Mouse (Mus musculus): Measurements from ENCODE around the gene Gm16181.
"Not testable (repeated sequence)": the region's sequence is repeated elsewhere in the genome, so short reads cannot be mapped to it uniquely, and the experiment has no call there.

Gene Gm16181

DNA sequence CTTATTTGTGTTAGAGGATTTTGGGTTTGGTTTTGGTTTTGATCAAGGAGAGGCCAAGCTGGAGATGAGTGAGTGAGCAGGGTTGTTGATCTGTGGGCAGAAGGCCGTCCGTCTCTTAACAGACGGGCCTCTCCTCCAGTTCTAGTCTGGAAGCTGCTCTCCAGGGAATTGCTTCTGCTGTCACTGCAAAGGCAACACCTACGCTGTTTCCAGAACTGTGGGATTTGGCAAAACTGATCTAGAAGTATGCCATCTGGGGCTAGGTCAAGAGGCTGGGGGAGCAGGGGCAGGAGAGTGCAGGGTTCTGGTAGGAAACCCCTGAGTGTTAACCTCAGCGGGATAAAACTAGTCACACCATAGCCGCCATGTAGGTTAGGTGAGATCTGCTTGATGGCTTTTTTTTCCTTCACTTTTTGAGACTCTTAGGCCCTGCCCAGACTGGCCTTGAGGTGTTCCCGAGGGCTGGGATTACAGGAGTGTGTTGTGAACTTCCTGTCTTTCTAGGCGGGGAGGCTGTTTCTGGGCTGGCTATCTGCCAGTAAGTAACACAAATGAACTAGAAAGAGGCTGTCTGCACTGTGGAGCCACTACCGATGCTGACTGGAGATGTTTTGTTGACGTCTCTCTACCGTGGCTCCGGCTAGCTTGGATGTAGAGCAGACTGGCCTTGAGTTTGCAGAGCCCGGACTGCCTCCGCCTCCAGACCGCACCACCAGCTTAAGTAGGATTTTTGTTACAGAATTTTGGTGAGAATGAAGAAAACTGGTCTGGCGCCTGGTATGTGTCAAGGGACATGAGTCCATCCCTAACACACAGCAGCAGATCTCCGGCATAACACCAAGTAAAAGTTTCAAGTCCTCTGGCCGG lies 12.7 kb downstream of the Gm16181 start, which contains the start of gene Atp6v1g2:
Atp6v1g2 (plus strand) TSS at position 547 of the 867 bp plus-strand sequence.
- peak; percentile 40 for DNase-seq

DNA sequence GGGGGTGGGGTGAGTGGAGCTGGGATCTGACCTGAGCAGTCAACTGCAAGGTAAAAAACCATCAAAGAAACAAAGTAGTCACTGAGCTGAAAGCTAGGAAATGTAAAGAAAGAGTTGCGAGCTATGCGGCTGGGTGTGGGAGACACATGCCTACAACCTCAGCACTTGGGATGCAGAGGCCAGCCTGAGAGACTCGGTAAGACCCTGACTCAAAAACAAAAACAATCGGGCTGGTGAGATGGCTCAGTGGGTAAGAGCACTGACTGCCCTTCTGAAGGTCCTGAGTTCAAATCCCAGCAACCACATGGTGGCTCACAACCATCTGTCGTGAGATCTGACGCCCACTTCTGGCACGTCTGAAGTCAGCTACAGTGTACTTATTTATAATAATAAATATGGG lies 13.5 kb downstream of the Gm16181 start:
- not testable (repeated sequence) for DNase-seq

DNA sequence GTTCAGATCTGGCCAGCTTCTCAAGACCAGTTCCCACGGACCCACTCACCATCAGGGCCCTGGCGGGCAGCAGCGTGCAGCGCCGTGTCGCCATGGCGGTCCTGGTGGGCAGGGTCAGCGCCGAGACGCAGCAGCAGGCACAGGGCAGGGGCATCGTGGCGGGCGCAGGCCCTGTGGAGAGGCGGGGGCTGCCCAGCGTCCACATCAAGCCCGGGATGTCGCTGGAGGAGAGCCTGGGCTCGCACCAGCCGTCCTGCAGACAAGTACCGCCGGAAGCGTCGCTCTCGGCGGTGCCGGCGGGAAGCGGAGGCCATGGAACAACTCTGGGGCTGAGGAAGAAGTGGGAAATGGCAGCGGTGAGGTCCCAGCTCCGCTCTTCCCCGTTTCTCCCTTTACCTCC lies 14.3 kb downstream of the Gm16181 start:
- peak; percentile 61 for DNase-seq

DNA sequence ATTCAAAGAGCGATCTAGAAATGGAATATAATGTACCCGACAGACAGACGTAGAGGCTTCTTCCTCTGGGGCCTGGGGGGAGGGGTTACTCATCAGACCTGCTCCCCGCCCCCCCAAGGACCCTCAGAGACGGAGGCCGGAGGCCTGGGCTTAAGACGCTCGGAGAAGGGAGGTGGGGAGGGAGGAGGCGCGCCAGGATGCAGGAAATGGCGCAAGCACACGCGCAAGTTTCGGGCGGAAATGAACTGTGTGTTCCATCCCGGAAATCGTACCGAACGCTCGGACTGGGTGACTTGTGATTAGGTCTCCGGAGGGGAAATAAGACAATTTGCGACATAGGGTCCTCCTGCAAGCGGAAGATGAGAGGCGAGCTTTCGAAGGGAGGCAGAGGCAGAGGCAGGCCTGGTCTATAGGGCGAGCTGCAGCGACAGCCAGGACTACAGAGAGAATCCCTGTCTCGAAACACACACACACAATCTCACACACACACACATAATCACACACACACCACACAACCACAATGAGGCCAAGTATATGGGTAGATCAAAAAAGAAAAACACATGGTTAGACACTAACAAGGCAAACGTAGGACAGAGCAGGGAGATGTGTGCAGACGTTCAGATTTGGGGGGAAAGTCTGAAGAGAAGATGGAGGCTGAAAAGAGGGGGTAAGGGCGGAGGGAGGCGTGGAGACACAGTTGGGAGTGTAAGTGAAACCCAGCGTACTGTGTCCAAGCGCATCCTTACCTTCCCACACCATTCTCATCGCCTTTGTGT lies 15.2 kb downstream of the Gm16181 start, which contains the start of gene Nfkbil1:
Nfkbil1 (minus strand) TSS at position 179 of the 776 bp plus-strand sequence.
- DNase-seq, result peak; percentile 89

DNA sequence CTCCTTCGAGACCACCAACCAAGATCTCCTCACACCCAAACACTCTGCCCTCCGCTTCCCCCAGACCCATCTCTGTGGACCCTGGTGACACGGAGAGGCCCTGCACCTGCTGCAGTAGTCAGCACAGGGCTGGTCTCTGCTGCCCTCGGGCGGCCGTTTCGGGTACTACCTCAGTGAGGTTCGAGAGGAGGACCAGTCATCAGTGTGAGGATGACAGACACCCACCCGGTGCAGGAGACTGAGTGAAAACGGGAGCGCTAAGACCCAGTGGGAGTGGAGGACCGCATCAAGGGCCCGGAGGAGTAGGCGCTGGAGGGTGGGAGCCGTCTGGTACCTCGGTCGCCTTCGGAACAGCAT lies 15.7 kb downstream of the Gm16181 start:
- DNase-seq, result peak; percentile 100

DNA sequence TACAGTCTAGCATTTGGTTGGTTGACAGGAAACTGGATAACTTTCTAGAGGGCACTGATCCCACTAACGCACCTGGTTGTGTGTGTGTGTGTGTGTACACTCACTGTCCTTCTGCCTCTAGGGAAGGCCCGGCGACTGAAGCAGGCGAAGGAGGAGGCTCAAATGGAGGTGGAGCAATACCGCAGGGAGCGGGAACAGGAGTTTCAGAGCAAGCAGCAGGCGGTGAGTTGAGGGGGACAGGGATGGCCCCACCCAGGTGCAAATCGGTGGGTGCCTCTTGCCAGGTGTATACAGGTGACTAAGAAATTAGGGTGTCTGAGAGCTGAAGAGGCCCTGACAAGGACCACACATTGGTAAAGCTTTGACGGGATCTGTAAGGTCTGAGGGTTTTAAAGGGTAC lies 16.4 kb downstream of the Gm16181 start:
- no peak for DNase-seq

DNA sequence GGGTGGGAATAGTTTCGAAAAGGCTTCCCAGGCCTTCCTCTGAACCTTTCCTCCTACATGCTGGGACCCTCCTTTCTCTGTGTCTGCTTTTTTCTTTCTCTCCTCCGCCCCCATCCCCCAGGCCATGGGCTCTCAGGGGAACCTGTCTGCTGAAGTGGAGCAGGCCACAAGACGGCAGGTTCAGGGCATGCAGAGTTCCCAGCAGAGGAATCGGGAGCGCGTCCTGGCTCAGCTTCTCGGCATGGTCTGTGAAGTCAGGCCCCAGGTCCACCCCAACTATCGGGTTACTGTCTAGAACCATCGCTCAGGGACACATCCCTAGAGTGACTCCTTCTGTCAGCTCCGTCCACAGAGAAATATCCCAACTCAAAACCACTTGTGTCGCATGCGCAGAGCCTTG lies 16.9 kb downstream of the Gm16181 start:
- DNase-seq, result no peak

DNA sequence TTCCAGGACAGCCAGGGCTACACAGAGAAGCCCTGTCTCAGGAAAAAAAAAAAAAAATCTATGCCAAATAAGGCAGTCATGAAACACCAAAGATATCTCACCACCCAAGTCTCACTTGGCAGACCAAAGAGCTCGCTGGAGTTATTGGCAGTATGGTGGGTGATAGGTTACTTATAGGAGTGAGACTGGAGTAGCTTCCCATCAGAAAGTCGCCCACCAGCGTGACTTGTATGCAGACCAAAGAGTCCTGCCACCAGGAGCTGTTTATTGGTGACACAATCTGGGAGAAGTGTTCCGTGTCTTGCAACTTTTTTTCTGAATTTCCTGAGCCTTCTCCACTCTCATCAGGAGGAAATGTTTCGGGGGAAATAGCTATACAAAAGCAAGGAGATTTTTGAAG lies 19.1 kb downstream of the Gm16181 start:
- no peak for DNase-seq

DNA sequence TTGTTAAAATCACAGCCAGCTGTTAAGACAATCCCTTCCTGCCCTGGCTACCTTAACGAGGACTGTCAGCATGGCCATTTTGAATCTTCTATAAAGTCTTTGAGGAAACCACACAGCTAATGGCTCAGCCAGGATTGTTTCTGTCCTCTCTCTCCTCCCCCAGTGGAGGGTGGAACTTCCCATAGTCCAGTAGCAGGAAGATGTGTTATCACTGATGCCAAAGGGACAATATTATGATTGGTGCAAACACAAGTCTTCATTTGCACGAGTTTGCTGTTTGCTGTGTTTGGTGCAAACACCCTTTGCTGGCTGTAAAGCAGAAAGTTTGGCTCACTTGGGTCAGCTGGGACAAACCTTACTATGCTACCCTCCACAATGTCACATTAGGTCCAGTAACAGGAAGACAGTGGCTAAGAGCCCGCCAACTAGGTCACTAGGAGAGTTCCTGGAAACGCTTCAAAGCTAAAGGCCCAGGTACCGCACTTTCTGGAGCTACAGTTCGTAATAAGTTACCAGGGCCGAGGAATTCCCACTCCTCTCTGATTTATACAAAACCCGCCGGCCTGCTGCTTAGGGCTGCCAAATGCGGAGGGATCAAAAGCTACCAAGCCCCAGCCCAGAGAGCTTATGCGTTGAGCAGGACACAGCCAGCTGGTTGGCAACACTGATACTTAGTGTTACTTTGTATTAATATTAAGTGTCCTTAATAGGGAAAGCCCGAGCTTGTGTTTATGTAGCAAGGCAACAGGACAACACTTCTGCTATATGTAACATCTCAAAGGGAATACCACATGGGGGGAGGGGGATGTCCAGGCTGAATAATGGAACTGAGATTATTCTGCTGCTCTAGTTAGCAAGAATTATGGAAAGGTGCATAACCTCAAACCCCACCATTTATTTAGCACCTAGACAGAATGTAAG lies 20.0 kb downstream of the Gm16181 start:
- DNase-seq, result no peak

DNA sequence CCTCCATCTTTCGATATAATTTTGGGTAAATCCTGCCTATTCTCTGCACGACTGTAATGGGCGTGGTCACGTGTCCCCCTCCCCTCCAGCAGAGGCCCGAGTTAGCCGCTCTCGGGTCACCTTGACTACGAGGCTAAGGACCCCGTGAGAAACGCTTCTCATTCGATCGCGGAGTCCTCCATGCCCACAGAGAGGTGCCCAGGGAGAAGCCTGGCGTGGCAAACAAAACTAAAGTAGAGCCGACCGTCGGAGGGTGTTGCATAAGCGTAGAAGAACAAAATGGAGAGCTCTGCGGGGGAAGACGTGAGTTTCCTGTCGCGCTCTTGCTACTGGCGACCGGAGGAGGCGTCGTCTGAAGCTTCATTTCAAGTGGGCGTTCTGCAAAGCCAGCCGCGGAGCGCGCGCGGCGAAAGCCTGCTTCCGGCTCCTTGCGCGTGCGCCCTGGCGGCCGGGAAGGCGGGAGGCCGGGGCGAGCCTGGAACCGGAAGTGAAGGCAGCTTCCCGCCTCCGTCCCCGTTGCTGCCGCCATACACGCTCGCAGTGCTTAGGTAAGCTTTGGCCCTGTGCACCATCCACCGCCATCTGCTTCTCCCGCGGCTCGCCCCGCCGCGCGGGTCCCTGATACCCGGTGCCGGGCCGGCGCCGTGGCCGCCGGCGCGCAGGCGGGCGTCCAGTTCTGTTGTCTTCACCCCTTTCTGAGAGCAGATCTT lies 20.8 kb downstream of the Gm16181 start, which contains the start of gene Ddx39b:
Ddx39b (plus strand) TSS at position 442 of the 710 bp plus-strand sequence.
- DNase-seq, result peak; percentile 97

DNA sequence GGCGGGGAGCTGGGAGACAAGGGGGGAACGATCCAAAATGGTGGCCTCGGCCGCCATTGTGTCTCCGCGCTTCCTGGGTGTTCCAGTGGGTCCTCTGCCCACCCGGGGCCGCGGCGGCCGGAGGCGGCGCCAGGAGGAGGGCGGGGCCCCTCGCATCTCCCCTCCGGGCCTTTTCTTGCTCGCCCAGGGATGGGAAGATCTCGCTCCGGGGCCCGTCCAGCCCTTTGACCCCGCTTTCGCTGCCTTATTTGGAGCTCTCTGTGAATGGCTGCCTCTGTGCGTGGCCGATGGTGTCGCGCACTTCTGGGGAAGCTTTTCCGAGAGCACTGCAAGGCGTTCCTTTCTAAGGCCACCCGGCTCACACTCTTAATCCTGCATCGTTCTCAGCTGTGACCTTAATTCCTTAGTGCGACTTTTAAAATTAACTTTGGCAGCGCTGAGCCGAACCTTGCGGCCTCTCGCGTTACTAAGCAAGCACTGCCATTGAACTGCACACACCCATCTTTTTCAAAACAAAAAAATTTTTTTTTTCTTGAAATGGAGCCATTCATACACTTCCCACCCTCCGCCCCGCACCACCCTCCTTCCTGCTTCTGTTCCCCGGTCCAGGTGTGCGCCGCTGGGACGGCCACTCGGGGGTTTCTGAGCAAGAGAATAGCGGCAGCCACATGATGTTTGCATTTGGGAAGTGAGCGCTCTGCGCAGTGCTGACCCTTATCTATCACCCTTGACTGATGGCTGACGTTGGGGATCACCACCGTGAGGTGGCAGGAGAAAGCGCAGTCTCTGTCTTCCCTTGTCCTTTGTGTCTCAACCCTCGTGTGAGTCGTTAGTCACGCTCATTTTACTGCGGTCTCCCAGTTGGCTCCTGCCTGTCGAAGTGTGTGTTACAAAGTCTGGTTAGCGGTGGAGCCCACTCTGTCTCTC lies 21.6 kb downstream of the Gm16181 start:
- DNase-seq, result peak; percentile 52

DNA sequence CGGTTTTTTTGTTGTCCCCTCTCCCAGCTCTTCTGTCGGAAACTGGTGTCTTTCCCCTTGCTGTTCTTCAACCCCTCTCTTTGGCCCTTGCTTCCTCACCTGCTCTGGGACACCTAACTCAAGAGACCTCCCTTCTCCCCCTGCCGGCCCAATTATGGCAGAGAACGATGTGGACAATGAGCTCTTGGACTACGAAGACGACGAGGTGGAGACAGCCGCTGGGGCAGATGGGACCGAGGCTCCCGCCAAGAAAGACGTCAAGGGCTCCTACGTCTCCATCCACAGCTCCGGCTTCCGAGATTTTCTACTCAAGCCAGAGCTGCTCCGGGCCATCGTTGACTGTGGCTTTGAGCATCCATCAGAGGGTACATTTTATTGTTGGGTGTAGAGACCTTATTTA lies 22.5 kb downstream of the Gm16181 start:
- DNase-seq, result peak; percentile 47

DNA sequence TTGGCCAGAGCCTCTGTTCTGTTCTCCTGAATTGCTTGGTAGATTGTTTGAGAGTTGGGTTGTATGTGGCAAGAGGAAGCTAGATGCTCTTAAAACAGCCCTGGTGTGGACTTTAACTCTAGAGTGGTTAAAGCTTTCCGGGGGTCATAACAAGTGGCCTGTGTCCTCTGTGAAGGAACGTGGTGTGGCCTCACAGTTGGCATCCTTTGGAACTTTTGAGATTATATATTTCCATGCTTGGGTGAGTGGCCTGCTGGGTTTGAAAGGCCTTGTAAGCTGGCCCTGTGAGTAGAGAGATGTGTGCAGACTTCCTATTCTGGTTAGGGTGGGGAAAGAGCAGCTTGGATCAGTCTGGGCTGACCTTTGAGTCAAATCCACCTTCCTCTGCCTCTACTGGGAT lies 24.4 kb downstream of the Gm16181 start:
- DNase-seq, result no peak

DNA sequence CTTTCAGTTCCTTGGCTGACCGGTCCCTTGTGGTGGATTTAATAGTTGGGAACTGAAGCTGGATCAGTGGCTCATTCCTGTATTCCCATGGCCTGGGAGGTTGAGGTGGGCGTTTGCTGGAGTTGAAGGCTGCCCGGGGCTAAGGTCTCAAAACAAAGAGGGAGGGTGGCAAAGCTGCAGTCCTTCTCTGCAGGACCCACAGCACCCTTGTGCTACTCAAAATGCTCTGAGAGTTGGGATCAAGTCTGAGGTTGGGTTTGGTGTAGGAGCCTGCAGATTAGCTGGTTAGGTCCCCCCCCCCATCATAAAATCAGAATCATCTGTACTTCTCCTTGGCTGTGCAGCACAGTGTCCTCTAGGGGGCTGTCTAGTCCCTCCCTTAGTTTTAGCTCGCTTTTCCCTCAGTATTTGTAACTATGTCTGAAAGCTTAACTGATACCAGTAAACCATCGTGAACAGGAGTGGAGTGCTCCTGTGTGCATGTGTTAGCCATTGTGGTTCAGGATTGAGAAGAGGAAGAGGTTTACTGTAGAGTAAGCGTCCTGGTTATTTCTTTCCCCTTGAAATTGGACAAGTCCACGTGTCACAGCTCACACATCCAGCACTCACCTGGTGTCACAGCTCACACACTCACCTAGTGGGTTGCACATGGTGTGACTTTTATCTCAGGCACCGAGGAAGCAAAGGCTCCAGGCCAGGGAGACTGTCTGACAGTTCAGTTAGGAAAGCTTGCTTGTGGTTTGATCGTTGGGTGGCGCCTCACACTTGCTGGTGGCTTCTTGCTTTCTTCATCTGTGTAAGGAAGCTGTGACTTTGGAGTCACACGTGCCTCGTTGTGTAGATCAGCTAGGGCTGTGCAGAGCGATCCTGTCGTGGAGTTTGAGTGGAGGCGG lies 25.3 kb downstream of the Gm16181 start:
- no peak for DNase-seq

DNA sequence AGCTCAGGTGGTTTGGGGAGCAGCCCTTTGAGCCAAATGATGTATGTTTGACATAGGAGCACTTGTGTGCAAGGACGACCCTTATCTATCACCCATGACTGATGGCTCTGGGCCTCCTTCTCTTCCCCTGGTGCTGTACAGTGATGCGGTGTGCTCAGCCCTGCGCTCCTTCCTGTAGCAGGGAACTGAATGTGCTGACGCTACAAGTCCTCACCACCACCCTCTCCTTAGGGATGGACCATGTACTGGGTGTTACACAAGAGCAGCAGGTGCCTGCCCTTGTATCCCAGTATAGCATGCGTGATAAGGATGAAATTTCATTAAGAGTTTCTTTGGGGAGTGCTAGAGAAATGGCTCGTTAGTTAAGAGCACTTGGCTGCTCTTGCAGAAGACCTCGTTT lies 26.5 kb downstream of the Gm16181 start:
- DNase-seq, result no peak

DNA sequence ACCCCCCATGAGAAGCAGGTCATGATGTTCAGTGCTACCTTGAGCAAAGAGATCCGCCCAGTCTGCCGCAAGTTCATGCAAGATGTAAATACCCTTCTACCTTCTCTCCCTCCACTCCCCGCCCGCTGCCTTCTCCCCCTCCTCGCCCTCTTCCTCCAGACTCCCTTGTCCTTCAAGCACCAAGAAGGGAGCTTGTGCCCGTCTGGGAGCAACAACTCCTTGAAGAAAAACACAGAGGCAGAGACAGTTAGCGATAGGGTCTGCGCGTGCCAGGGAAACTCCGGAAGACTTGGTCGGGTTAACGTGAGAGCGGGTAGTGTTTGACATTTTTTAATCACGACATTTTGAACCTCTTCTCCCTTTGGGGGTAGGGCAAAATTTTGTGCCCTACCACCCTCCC lies 28.4 kb downstream of the Gm16181 start:
- DNase-seq, result no peak

DNA sequence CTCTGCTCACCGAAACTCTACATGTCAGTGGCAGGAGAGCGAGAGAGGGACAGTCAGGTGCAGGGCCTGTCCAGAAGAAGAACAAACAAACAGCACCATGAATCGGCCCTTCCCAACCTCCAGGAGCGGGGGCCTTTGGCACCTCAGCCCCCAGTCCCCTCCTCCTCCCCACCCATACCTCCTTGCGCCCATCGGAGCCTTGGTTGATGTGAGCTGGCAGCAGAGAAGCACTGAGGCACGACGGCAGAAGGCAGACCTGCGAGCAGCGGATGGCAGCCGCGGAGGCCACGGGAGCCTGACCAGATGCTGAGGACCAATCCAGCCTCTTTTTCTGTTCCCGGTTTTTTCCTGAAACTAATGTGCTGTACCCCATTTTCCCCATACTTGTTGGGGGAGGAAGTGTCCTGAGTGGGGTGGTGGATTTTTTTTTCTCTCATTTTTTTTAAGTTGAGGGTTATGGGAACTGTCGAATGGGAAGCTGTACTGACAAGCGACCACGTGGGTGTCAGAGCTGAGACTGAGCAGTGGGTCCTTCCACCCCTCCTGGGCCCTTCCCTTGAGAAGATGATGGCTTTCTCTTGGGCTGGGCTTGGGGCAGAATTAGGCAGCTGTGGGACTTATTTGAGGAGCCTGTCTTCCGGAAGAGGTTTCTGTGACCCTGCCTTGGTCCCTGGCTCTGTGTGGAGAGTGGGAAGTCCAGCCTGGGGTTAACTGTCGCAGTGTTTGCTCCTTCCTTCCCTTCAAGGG lies 29.0 kb downstream of the Gm16181 start:
- DNase-seq, result no peak

DNA sequence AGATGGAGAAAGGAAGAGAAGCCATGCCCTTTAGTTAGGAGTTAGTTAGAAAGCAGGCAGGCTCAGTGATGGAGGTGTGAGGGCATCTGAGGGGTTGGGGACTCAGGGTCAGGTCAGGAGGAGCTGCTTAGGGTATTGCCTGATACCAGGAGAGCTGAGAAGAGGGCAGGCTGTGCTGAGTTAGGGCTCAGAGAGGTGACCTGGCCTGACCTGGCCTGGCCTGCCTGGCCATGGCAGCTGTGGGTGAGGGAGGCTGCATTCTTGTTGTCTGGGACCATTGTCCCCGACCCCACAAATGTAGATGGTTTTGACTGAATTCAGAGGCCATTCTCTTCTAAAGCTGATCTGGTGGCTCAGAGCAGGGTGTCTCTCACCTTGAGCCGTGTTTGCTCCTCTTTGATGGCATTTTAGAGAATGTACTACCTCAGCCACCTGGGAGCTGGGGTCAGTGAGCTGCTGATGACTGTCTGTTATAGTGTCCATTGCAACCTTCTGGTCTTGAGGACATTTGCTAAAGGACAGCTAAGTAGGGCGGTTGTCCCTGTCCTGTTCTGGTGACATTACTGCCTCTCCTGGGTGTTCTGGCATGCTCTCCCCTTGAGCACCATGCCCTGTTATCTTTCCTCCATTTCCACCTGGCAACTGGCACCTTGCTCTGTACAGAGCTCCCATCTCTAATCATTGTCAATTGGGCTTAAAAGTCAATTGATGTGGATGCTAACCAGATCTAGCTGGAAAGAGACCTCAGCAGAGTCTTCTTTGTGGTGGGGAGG lies 29.9 kb downstream of the Gm16181 start:
- no peak for DNase-seq

Measured in thymus, postnatal 25 days (tissue).